Mouse (Mus musculus) midbrain, embryonic 15.5 days (tissue): Measurements from ENCODE around the gene Fras1. TPM values are rescaled to one million over a fixed set of nuclear protein-coding genes. Genes with fewer than 3 reads are reported as not detected.

ENCODE experiments used
- ATAC-seq: fragments of 200-750 bp; cut with Nextera tagmentation; replicated peaks from 2 replicates; pipeline ENCODE4 v1.8.0; 2017; ENCODE audit warnings: moderate TSS enrichment
- H3K27ac ChIP-seq: fragments of 300-500 bp; sonication (generic); 2 replicates; pipeline ENCODE4 v1.5.1; 2015; ENCODE audit warnings: mild to moderate bottlenecking, inconsistent platforms
- H3K27me3 ChIP-seq: fragments of 300-500 bp; sonication (generic); replicated peaks from 2 replicates; pipeline ENCODE4 v1.6.1; 2015; ENCODE audit warnings: inconsistent platforms
- H3K36me3 ChIP-seq: fragments of 300-500 bp; sonication (generic); replicated peaks from 2 replicates; pipeline ENCODE4 v1.6.1; 2015; ENCODE audit warnings: inconsistent platforms
- H3K4me1 ChIP-seq: fragments of 300-500 bp; sonication (generic); 2 replicates; pipeline ENCODE4 v1.6.1; 2015; ENCODE audit warnings: inconsistent platforms
- H3K4me2 ChIP-seq: fragments of 300-500 bp; sonication (generic); 2 replicates; pipeline ENCODE4 v1.6.1; 2015; ENCODE audit warnings: inconsistent platforms, mild to moderate bottlenecking, moderate library complexity
- H3K4me3 ChIP-seq: fragments of 300-500 bp; sonication (generic); 2 replicates; pipeline ENCODE4 v1.5.1; 2015; ENCODE audit warnings: mild to moderate bottlenecking, inconsistent platforms
- H3K9ac ChIP-seq: fragments of 300-500 bp; sonication (generic); 2 replicates; pipeline ENCODE4 v1.6.1; 2015; ENCODE audit warnings: mild to moderate bottlenecking, inconsistent platforms
- H3K9me3 ChIP-seq: fragments of 300-500 bp; sonication (generic); 2 replicates; pipeline ENCODE4 v1.6.1; 2016; ENCODE audit warnings: inconsistent platforms
- WGBS: fragments of 180-500 bp; shearing (Covaris S2); methylation state at CpG from one replicate; pipeline ENCODE4 v1.1.7; 2015; ENCODE audit warnings: mixed read lengths; 5-methylcytosine and 5-hydroxymethylcytosine counted together
- polyA plus RNA-seq: library from polyadenylated mRNA; unstranded; fragments of >200 nt; fragmentation: Nextera tagmentation; extraction: Ambion mirVana; gene quantifications from 2 replicates; pipeline ENCODE4 v1.2.1, GENCODE M21; 2015

The Fras1 gene
- polyA plus RNA-seq, 1 experiment from 2014 or later = 6.4 TPM

DNA sequence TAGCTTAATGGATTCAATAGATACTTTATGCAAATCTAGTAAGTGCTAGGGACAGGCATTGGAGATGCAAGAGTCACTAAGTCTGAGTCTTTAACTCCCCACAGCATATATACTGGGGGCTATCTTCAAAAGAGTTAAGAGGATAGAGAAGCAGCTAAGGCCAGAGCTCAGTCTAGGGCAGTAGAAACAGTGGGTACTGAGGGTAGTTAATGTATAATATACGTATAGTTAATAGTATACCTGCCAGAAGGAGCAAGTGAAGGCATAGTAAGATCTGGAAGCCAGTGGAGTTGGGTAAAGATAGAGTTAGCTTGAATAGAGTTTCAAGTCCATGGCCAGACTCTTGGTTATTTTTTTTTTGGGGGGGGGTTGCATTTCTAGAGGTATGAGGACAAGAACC is 128.6 kb downstream of the Fras1 start:
- ATAC-seq = no peak
- Histone ChIP-seq H3K27ac (no peak overlapping the region), H3K4me3 (no peak overlapping the region)

DNA sequence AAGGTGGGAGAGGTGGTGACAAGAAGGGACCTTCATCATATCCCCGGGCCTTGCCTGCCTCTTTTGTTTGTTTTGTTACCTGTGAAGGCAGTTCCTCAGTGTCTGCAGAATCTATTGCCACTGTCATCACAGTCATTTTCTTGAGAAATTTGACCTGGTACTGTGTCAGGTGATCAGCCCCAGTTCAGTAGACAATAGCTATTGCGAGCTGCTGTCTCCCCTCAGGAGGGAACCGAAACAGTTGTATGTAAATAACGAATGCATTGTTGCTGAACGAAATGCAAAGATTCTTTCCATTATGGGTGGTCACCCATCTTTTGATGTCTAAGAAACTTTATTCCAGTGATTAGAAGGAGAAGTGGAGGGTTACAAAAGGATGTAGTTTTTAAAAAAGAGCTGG is 137.2 kb downstream of the Fras1 start:
- WGBS = 82% methylated on average over 5 of the region's 5 CpGs
- ATAC-seq = no peak
- no peak overlapping the region for H3K27ac ChIP-seq
- H3K9ac ChIP-seq = no peak overlapping the region
- no peaks in the 10 kb centered on the region for H3K36me3 ChIP-seq
- no peaks in the 10 kb centered on the region for H3K9me3 ChIP-seq
- no peak overlapping the region for H3K4me3 ChIP-seq
- no peaks in the 10 kb centered on the region for H3K4me1 ChIP-seq
- no peak overlapping the region for H3K4me2 ChIP-seq
- no peaks in the 10 kb centered on the region for H3K27me3 ChIP-seq

More for the DNA sequence above, 128.6 kb downstream of the Fras1 start:
- H3K9me3 ChIP-seq = no peaks in the 10 kb centered on the region
- H3K4me1 ChIP-seq = no peaks in the 10 kb centered on the region
- no peak overlapping the region for H3K9ac ChIP-seq
- H3K4me2 ChIP-seq = no peak overlapping the region
- H3K36me3 ChIP-seq = no peaks in the 10 kb centered on the region
- 95% methylated on average over 1 of the region's 1 CpGs for WGBS
- no peaks in the 10 kb centered on the region for H3K27me3 ChIP-seq

DNA sequence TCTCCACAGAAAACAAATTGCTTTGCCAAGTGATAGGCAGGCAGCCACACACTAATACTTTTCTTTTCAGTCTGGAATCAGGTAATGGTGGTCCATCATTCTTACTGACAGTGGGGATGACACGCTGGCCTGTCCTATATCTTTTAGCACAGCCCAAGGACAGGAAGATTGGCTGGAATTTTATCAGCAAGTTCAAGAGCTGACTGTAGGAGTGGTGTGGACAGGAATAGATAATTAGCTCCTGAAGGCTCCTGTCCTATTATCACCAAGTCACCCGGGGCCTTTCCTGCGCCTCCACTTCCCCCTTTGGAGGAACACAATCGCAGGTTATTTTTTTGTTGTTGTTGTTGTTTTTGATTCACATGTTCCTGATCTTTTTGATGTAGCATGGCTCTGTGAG is 139.6 kb downstream of the Fras1 start:
- Histone ChIP-seq H3K27ac (no peak overlapping the region), H3K4me3 (no peak overlapping the region), H3K4me2 (no peak overlapping the region), H3K27me3 (no peaks in the 10 kb centered on the region), H3K36me3 (no peaks in the 10 kb centered on the region), H3K9ac (no peak overlapping the region), H3K9me3 (no peaks in the 10 kb centered on the region), H3K4me1 (no peaks in the 10 kb centered on the region)
- no peak for ATAC-seq
- WGBS = 91% methylated on average over 4 of the region's 4 CpGs

DNA sequence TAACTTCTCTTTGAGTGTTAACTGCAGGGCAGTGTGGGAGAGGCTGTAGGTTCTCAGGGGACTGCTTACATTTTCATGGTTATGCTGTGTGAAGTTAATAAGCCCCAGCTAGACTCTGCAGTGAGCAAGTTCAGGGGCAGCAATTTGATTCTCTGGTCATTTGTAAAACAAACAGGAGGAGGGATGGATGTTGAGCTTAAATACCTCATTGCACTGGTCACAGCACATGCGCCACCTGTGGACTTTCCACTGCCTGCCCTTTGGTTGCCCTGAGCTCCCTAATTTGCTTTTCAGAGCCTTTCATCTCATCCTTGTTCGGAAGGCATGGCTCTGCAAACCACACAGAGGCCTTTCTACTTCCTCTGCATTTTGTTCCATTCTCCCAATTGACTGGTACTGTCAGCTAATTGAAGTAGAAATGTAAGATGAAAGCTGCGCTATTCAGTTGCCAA is 142.1 kb downstream of the Fras1 start:
- H3K36me3 ChIP-seq = no peaks in the 10 kb centered on the region
- no peaks in the 10 kb centered on the region for H3K9me3 ChIP-seq
- no peak overlapping the region for H3K4me3 ChIP-seq
- H3K4me1 ChIP-seq = no peaks in the 10 kb centered on the region
- no peak overlapping the region for H3K9ac ChIP-seq
- no peaks in the 10 kb centered on the region for H3K27me3 ChIP-seq
- no peak overlapping the region for H3K4me2 ChIP-seq
- WGBS = 67% methylated on average over 3 of the region's 3 CpGs
- ATAC-seq = peak; percentile 46
- H3K27ac ChIP-seq = no peak overlapping the region

DNA sequence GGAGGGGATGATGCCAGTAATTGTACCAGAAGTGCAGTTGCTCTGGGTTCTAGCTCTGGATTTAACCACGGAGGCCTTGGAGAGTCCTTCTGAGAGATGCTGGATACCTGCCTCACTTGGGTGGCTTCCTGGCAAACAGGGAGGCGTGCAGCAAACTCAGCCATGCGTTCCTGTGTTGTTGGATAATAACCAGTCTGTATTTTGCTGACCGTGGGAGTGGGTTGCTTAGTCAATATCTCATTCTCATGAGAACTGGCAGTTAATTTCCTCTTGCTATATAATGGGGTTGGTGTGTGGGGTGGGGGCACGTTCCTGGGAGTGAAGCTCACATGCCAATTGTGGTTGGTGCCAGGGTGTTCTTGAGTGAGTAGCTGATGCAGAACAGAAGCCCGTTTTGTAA is 142.6 kb downstream of the Fras1 start:
- Histone ChIP-seq H3K4me1 (no peaks in the 10 kb centered on the region), H3K27ac (no peak overlapping the region), H3K36me3 (no peaks in the 10 kb centered on the region), H3K4me2 (no peak overlapping the region), H3K27me3 (no peaks in the 10 kb centered on the region), H3K9ac (no peak overlapping the region), H3K4me3 (no peak overlapping the region), H3K9me3 (no peaks in the 10 kb centered on the region)
- WGBS = 77% methylated on average over 6 of the region's 6 CpGs
- ATAC-seq = 0 out of 2 replicates have a peak, but pooled peaks have one; percentile 7

DNA sequence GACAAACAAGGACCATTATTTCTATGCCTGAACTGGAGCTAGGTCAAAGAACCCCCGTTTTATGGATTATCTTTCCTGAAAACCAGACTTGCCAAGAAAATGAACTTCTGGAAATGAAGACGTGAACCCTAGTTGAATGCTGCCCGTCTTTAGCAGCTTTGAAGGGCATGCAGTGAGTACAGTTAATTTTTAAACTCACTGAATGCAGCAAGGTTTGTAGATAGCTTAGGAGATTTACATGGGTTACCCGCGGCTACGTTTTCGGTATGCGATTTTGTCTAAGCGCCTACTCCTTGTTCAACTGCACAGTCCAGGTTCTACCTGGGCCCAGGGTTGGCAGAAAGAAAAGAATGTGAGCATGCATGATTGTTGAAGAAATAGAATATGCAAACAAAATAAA is 147.8 kb downstream of the Fras1 start:
- no peaks in the 10 kb centered on the region for H3K9me3 ChIP-seq
- no peaks in the 10 kb centered on the region for H3K27me3 ChIP-seq
- H3K4me1 ChIP-seq = no peaks in the 10 kb centered on the region
- no peak for ATAC-seq
- H3K4me2 ChIP-seq = no peak overlapping the region
- no peaks in the 10 kb centered on the region for H3K36me3 ChIP-seq
- H3K4me3 ChIP-seq = no peak overlapping the region
- H3K27ac ChIP-seq = no peak overlapping the region
- WGBS = 92% methylated on average over 9 of the region's 9 CpGs
- H3K9ac ChIP-seq = no peak overlapping the region

DNA sequence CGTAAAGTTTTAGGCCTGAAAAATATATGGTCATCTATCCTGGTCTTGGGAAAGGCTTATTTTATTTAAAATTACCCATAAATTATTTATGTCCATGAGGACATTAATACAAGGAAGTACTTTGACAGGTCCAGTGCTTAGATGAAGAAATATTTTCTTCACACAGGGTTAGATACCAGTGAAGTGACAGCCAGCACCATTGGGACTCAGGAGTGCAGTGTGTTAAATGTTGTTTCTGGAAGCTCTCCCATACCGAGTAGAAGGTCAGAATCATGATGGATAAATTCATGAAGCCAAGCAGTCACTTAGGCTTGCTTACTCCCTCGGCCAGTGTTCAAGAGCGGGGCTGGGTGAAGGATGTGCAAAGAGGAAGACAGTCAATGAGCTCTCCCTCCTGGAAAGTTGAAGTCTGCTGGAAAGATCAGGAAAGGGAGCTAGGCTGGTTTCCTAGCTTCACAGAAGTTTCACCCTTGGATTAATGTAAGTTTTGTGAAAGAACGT is 149.2 kb downstream of the Fras1 start:
- Histone ChIP-seq H3K4me2 (no peak overlapping the region), H3K4me3 (no peak overlapping the region), H3K9ac (no peak overlapping the region), H3K27me3 (no peaks in the 10 kb centered on the region), H3K4me1 (no peaks in the 10 kb centered on the region; the same call in 1 of the 2 replicates), H3K36me3 (no peaks in the 10 kb centered on the region), H3K27ac (no peak overlapping the region), H3K9me3 (no peaks in the 10 kb centered on the region)
- 89% methylated on average over 5 of the region's 5 CpGs for WGBS
- ATAC-seq = no peak

DNA sequence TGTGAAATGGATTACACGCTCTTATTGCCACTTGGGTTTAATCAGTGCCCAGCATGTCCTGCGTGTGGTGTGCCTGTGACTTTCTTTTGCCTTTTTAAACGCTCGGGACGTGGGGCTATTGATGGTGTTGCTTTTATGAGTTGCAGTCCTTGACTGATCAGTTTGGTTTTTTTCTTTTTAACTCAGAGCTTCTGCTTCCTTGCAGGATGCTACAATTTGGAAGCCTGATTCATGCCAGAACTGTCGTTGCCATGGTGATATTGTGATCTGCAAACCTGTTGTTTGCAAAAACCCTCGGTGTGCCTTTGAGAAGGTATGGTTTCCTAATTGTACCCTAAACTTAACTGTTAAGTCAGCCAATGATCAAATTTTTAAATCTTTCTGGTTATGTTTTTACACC is 154.5 kb downstream of the Fras1 start:
- Histone ChIP-seq H3K27ac (no peak overlapping the region), H3K27me3 (no peaks in the 10 kb centered on the region), H3K4me2 (no peak overlapping the region; the same call in 1 of the 2 replicates), H3K36me3 (no peaks in the 10 kb centered on the region), H3K4me1 (peaks cover 3% of the 10 kb centered on the region; the same call in 1 of the 2 replicates), H3K4me3 (no peak overlapping the region), H3K9me3 (no peaks in the 10 kb centered on the region), H3K9ac (no peak overlapping the region)
- WGBS = 43% methylated on average over 7 of the region's 7 CpGs
- 0 out of 2 replicates have a peak, but pooled peaks have one; percentile 30 for ATAC-seq

DNA sequence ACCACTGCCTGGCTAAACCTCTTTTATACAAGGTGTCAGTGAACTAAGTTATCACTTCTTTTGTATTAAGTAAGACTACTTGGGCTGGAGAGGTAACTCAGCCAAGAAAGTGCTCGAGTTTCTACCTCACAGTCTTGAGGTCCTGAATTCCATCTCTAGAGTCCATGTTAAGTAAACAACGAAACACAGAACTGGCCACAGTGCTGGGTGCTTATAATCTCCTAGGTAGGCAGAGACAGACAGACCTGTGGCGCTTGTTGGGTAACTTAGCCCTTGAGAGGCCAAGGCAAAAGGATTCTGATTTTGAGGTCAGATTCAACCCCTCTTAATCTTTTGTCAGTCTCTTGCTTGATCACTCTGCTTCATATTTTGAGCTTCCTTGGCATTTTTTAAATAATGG is 156.8 kb downstream of the Fras1 start:
- WGBS = 87% methylated on average over 3 of the region's 3 CpGs
- Histone ChIP-seq H3K4me1 (peaks cover 3% of the 10 kb centered on the region; the same call in 1 of the 2 replicates), H3K9me3 (no peaks in the 10 kb centered on the region), H3K4me2 (no peak overlapping the region), H3K9ac (no peak overlapping the region), H3K4me3 (no peak overlapping the region), H3K27me3 (no peaks in the 10 kb centered on the region), H3K27ac (no peak overlapping the region), H3K36me3 (no peaks in the 10 kb centered on the region)
- ATAC-seq = no peak

DNA sequence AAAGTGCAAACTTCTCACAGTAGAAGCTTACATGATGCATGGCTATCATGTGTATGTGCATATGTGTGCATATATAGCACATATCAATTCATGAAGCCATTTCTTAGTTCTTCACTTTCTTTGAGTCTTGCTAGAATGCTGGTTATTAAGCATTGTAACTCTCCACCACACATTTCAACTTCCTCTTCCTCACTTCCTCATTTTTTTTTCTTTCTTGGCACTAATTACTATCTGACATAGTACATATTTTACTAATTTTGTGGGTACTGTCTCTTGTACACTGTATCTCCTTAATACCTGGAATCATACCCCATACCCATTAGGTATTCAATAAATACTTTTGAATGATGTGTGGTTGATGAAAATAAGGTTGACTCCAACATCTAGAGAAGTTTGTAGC is 158.2 kb downstream of the Fras1 start:
- no peaks in the 10 kb centered on the region for H3K27me3 ChIP-seq
- no peaks in the 10 kb centered on the region for H3K9me3 ChIP-seq
- no peak overlapping the region for H3K4me2 ChIP-seq
- H3K36me3 ChIP-seq = no peaks in the 10 kb centered on the region
- no peak overlapping the region for H3K4me3 ChIP-seq
- no peak overlapping the region for H3K27ac ChIP-seq
- H3K4me1 ChIP-seq = peaks cover 3% of the 10 kb centered on the region; the same call in 1 of the 2 replicates
- no peak overlapping the region for H3K9ac ChIP-seq
- ATAC-seq = no peak

DNA sequence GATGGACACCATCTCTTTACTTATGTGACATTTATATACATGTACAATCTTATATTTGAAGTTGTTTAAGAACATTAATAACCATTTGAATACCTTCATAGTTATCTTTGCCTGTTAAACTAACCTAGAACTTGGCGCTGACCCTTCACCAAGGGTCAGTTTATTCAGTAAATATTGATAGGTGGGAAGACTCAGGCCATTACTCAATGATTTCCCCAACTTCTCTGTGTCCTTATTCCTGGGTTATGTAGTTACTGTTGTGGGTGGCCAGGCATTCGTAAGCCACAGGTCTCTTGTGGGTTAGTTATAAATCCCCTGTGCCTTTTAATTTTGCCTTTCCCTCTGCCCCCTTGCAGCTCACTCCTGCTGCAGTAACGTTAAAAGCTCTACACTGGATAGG is 162.8 kb downstream of the Fras1 start:
- WGBS = 92% methylated on average over 3 of the region's 3 CpGs
- H3K27me3 ChIP-seq = no peaks in the 10 kb centered on the region
- H3K9me3 ChIP-seq = no peaks in the 10 kb centered on the region
- no peak overlapping the region for H3K4me2 ChIP-seq
- no peak overlapping the region for H3K4me3 ChIP-seq
- no peaks in the 10 kb centered on the region for H3K36me3 ChIP-seq
- no peak for ATAC-seq
- no peak overlapping the region for H3K9ac ChIP-seq
- H3K27ac ChIP-seq = no peak overlapping the region
- H3K4me1 ChIP-seq = no peaks in the 10 kb centered on the region

DNA sequence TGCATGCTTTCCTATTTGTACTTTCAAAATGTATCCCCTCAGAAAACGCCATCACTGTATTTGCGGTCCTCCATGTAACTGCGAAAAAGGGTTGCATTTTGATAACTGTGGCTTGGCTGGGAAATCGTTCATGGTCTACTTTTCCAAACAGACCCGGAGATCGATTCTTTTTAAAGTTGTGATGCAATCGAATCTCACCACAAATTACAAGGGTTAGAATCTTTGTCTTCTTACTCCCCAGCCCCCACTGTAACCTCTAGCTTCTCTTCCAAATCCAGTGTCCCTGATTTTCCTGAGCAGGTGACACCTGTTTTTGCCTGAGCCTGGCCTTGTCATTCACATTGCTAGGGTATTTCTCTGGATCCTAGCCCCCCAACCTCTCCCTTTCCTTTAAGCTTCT is 163.2 kb downstream of the Fras1 start:
- Histone ChIP-seq H3K27me3 (no peaks in the 10 kb centered on the region), H3K27ac (no peak overlapping the region), H3K4me3 (no peak overlapping the region), H3K4me1 (no peaks in the 10 kb centered on the region), H3K36me3 (no peaks in the 10 kb centered on the region), H3K4me2 (no peak overlapping the region), H3K9ac (no peak overlapping the region), H3K9me3 (no peaks in the 10 kb centered on the region)
- ATAC-seq = no peak
- WGBS = 93% methylated on average over 7 of the region's 7 CpGs

DNA sequence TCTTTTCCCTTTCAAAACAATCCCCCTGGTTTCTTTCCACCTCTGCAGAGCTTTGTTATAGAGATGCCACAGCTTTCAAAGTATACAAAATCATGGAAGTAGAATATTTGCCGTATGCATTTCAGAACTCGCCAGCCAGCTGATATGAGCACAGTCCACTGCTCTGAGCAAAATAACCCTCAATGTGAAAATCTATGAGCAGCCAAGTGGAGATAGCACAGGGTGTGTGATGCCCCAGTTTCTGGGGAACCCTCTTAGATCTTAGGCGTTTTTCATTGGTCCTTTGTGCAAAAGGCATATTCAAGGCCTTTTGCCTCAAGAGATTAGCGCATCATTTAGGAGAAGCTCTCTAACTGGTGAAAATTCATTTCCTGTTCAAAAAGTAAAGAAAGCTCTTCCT is 170.4 kb downstream of the Fras1 start:
- no peak; the same call in 1 of the 2 replicates for ATAC-seq
- H3K27me3 ChIP-seq = no peaks in the 10 kb centered on the region
- no peak overlapping the region for H3K4me2 ChIP-seq
- H3K9ac ChIP-seq = no peak overlapping the region
- H3K36me3 ChIP-seq = no peaks in the 10 kb centered on the region
- H3K4me1 ChIP-seq = no peaks in the 10 kb centered on the region
- 82% methylated on average over 4 of the region's 4 CpGs for WGBS
- H3K27ac ChIP-seq = no peak overlapping the region
- no peak overlapping the region for H3K4me3 ChIP-seq
- H3K9me3 ChIP-seq = no peaks in the 10 kb centered on the region
